Mouse (Mus musculus): ENCODE measurements around the gene Gna13.

GRCm38 (mm10) chr11:109444600-109444999 lies 82.0 kb downstream of the Gna13 start:
- 0 out of 2 replicates have a peak, but pooled peaks have one; percentile 23 for TF ChIP-seq CTCF (IDR thresholded peaks at IDR 0.05; ENCODE audit: low read depth, low read length)
- TF ChIP-seq GATA1 (IDR thresholded peaks at IDR 0.05; ENCODE audit: borderline replicate concordance, low read length) = no peak
- no peak for TF ChIP-seq POLR2AphosphoS5 (IDR thresholded peaks at IDR 0.05; ENCODE audit: insufficient replicate concordance, low read depth, low read length)

Data from G1E (cell line).